Mouse (Mus musculus): ENCODE results near the gene Aldh16a1. TPM values are rescaled to one million over a fixed set of nuclear protein-coding genes. Genes with fewer than 3 reads are reported as not detected.
A peak's percentile ranks its signal among the peaks of the same experiment; 100 is the strongest.
"Not testable (repeated sequence)": the region's sequence is repeated elsewhere in the genome, so short reads cannot be mapped to it uniquely, and the experiment has no call there.

Aldh16a1 gene
- polyA plus RNA-seq, 1 experiment from 2014 or later, result 63.7 TPM

DNA sequence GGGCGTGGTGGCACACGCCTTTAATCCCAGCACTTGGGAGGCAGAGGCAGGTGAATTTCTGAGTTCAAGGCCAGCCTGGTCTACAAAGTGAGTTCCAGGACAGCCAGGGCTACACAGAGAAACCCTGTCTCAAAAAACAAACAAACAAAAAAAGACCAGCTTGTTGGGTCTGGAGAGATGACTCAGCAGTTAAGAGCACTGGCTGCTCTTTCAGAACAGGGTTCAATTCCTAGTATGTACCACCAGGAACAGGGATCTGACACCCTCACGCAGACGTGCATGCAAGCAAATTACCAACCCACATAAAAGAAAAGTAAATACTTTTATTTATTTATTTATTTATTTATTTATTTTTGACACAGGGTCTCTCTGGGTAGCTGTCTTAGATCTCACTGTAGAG lies 44.3 kb downstream of the Aldh16a1 start:
- not testable (repeated sequence) for H3K27ac ChIP-seq; H3K4me3 ChIP-seq; H3K36me3 ChIP-seq; H3K27me3 ChIP-seq (ENCODE audit: low read depth, poor library complexity, severe bottlenecking); DNase-seq (ENCODE audit: low spot score); H3K9me3 ChIP-seq (replicated peaks)
- H3K4me1 ChIP-seq, result peaks cover 16% of the 10 kb centered on the region
- 93% methylated on average over 4 of the region's 4 CpGs for WGBS

GRCm38 (mm10) chr7:45107052-45107645 lies 47.2 kb downstream of the Aldh16a1 start:
- Histone ChIP-seq H3K4me3 (no peak overlapping the region), H3K9me3 (replicated peaks) (no peaks in the 10 kb centered on the region), H3K27ac (peak overlapping the region; percentile 65; the same call in 1 of the 2 replicates), H3K27me3 (ENCODE audit: low read depth, poor library complexity, severe bottlenecking) (no peaks in the 10 kb centered on the region), H3K36me3 (no peaks in the 10 kb centered on the region), H3K4me1 (peaks cover 29% of the 10 kb centered on the region)
- WGBS, result 61% methylated on average over 5 of the region's 5 CpGs
- no peak for DNase-seq (ENCODE audit: low spot score)

DNA sequence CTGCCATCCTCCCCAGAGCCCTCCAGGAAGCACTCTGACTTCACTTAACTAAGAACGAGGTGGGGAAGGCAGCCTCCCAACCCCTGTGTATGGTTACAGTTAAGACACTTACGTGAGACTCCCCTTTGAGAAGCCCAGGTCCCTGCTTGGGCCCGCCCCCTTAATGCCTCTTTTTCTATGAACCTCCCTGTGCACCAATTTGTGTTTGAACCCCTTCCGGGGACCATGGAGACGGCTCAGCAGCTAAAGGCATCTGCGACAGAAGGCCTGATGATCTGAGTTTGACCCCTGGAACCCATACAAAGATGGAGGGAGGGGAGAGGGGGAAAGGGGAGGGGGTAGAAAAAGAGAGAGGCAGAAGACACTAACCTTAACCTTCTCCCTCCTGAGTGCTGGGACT lies 47.9 kb downstream of the Aldh16a1 start:
- no peak for DNase-seq (ENCODE audit: low spot score)
- H3K4me3 ChIP-seq, result no peak overlapping the region
- no peaks in the 10 kb centered on the region for H3K9me3 ChIP-seq (replicated peaks)
- no peaks in the 10 kb centered on the region for H3K27me3 ChIP-seq (ENCODE audit: low read depth, poor library complexity, severe bottlenecking)
- H3K4me1 ChIP-seq, result peaks cover 29% of the 10 kb centered on the region
- H3K27ac ChIP-seq, result peak overlapping the region; percentile 65; the same call in 1 of the 2 replicates
- no peaks in the 10 kb centered on the region for H3K36me3 ChIP-seq
- 50% methylated on average over 6 of the region's 6 CpGs for WGBS

- 81% methylated on average over 8 of the region's 8 CpGs for WGBS
- Histone ChIP-seq H3K4me1 (peaks cover 29% of the 10 kb centered on the region), H3K9me3 (replicated peaks) (no peaks in the 10 kb centered on the region), H3K27ac (peak overlapping the region; percentile 30; the same call in 1 of the 2 replicates), H3K27me3 (ENCODE audit: low read depth, poor library complexity, severe bottlenecking) (no peaks in the 10 kb centered on the region), H3K36me3 (no peaks in the 10 kb centered on the region), H3K4me3 (no peak overlapping the region)
- no peak for DNase-seq (ENCODE audit: low spot score)
These were observed 48.9 kb downstream of the Aldh16a1 start for GRCm38 (mm10) chr7:45105491-45105890.

DNA sequence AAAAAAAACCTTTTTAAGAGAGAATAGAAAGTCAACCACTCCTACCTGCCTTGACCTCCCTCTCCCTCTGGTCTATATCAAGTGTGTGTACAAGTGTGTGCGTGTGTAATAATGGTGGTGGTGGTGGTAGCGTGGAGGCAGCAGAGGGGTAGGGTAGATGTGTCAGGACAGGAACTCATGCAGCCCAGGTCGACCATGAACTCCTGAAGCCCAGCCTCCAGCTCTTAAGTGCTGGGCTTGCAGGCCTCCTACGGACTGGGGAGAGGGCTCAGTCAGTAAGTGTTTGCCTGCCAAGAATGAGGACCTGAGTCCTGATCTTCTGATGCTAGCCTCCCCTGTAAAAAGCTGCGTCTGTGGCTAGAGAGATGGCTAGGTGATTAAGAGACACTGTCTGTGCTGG lies 49.4 kb downstream of the Aldh16a1 start:
- 83% methylated on average over 5 of the region's 5 CpGs for WGBS
- Histone ChIP-seq H3K27ac (peak overlapping the region; percentile 30; the same call in 1 of the 2 replicates), H3K4me3 (no peak overlapping the region)

GRCm38 (mm10) chr7:45103652-45104180 lies 50.7 kb downstream of the Aldh16a1 start, which contains the start of gene Fcgrt:
Gene Fcgrt, minus strand, starts transcription at chr7:45103851.
- no peak for DNase-seq (ENCODE audit: low spot score)
- Histone ChIP-seq H3K36me3 (no peaks in the 10 kb centered on the region), H3K9me3 (replicated peaks) (no peaks in the 10 kb centered on the region), H3K4me1 (peaks cover 29% of the 10 kb centered on the region), H3K4me3 (peak within 1 kb of the TSS; percentile 16; the same call in 1 of the 2 replicates), H3K27me3 (ENCODE audit: low read depth, poor library complexity, severe bottlenecking) (no peaks in the 10 kb centered on the region), H3K27ac (peak within 1 kb of the TSS; percentile 78)
- WGBS, result 54% methylated on average over 7 of the region's 7 CpGs

More for the DNA sequence above, 49.4 kb downstream of the Aldh16a1 start:
- Histone ChIP-seq H3K27me3 (ENCODE audit: low read depth, poor library complexity, severe bottlenecking) (no peaks in the 10 kb centered on the region), H3K36me3 (no peaks in the 10 kb centered on the region), H3K9me3 (replicated peaks) (no peaks in the 10 kb centered on the region), H3K4me1 (peaks cover 29% of the 10 kb centered on the region)
- DNase-seq (ENCODE audit: low spot score), result no peak

- no peak for DNase-seq (ENCODE audit: low spot score)
- peak overlapping the region; percentile 78 for H3K27ac ChIP-seq
- no peaks in the 10 kb centered on the region for H3K9me3 ChIP-seq (replicated peaks)
- H3K36me3 ChIP-seq, result no peaks in the 10 kb centered on the region
- 78% methylated on average over 9 of the region's 9 CpGs for WGBS
- no peaks in the 10 kb centered on the region for H3K27me3 ChIP-seq (ENCODE audit: low read depth, poor library complexity, severe bottlenecking)
- peaks cover 29% of the 10 kb centered on the region for H3K4me1 ChIP-seq
- no peak overlapping the region for H3K4me3 ChIP-seq
These were observed 51.3 kb downstream of the Aldh16a1 start for GRCm38 (mm10) chr7:45102940-45103585.

- Histone ChIP-seq H3K27ac (no peak overlapping the region; the same call in 1 of the 2 replicates), H3K27me3 (ENCODE audit: low read depth, poor library complexity, severe bottlenecking) (no peaks in the 10 kb centered on the region), H3K4me3 (no peak overlapping the region), H3K36me3 (no peaks in the 10 kb centered on the region), H3K4me1 (peaks cover 31% of the 10 kb centered on the region), H3K9me3 (replicated peaks) (no peaks in the 10 kb centered on the region)
- no peak for DNase-seq (ENCODE audit: low spot score)
- WGBS, result 91% methylated on average over 11 of the region's 11 CpGs
These were observed 51.9 kb downstream of the Aldh16a1 start for GRCm38 (mm10) chr7:45102441-45102840.

GRCm38 (mm10) chr7:45100046-45100445 lies 54.3 kb downstream of the Aldh16a1 start:
- H3K27me3 ChIP-seq (ENCODE audit: low read depth, poor library complexity, severe bottlenecking), result no peaks in the 10 kb centered on the region
- DNase-seq (ENCODE audit: low spot score), result no peak
- no peaks in the 10 kb centered on the region for H3K36me3 ChIP-seq
- H3K9me3 ChIP-seq (replicated peaks), result no peaks in the 10 kb centered on the region
- 93% methylated on average over 6 of the region's 6 CpGs for WGBS
- H3K4me1 ChIP-seq, result peaks cover 28% of the 10 kb centered on the region
- no peak overlapping the region for H3K27ac ChIP-seq
- no peak overlapping the region for H3K4me3 ChIP-seq

- Histone ChIP-seq H3K27ac (no peak overlapping the region), H3K27me3 (ENCODE audit: low read depth, poor library complexity, severe bottlenecking) (no peaks in the 10 kb centered on the region), H3K4me1 (peaks cover 33% of the 10 kb centered on the region), H3K36me3 (no peaks in the 10 kb centered on the region), H3K9me3 (replicated peaks) (no peaks in the 10 kb centered on the region), H3K4me3 (no peak overlapping the region)
- 89% methylated on average over 8 of the region's 8 CpGs for WGBS
- no peak for DNase-seq (ENCODE audit: low spot score)
These were observed 55.7 kb downstream of the Aldh16a1 start for GRCm38 (mm10) chr7:45098541-45099240.

GRCm38 (mm10) chr7:45097479-45097878 lies 56.9 kb downstream of the Aldh16a1 start:
- no peaks in the 10 kb centered on the region for H3K36me3 ChIP-seq
- WGBS, result 74% methylated on average over 6 of the region's 6 CpGs
- H3K9me3 ChIP-seq (replicated peaks), result no peaks in the 10 kb centered on the region
- H3K4me3 ChIP-seq, result no peak overlapping the region
- no peak overlapping the region for H3K27ac ChIP-seq
- H3K4me1 ChIP-seq, result peaks cover 34% of the 10 kb centered on the region
- no peak for DNase-seq (ENCODE audit: low spot score)
- H3K27me3 ChIP-seq (ENCODE audit: low read depth, poor library complexity, severe bottlenecking), result no peaks in the 10 kb centered on the region

- 97% methylated on average over 14 of the region's 14 CpGs for WGBS
- H3K27ac ChIP-seq; H3K36me3 ChIP-seq; H3K27me3 ChIP-seq (ENCODE audit: low read depth, poor library complexity, severe bottlenecking); H3K9me3 ChIP-seq (replicated peaks); H3K4me3 ChIP-seq; DNase-seq (ENCODE audit: low spot score): not testable (repeated sequence)
- peaks cover 43% of the 10 kb centered on the region for H3K4me1 ChIP-seq
These were observed 58.4 kb downstream of the Aldh16a1 start for GRCm38 (mm10) chr7:45095965-45096364.

- H3K27me3 ChIP-seq (ENCODE audit: low read depth, poor library complexity, severe bottlenecking), result no peaks in the 10 kb centered on the region
- WGBS, result 78% methylated on average over 6 of the region's 6 CpGs
- no peak overlapping the region for H3K4me3 ChIP-seq
- H3K27ac ChIP-seq, result peak overlapping the region; percentile 91
- no peak for DNase-seq (ENCODE audit: low spot score)
- peaks cover 49% of the 10 kb centered on the region for H3K4me1 ChIP-seq
- no peaks in the 10 kb centered on the region for H3K9me3 ChIP-seq (replicated peaks)
- H3K36me3 ChIP-seq, result peaks cover 3% of the 10 kb centered on the region
These were observed 59.0 kb downstream of the Aldh16a1 start for GRCm38 (mm10) chr7:45095367-45095766.

All from limb, embryonic 10.5 days (tissue).